Mouse (Mus musculus) hindbrain, embryonic 12.5 days (tissue): Measurements from ENCODE around the gene Zswim3. TPM values are rescaled to one million over a fixed set of nuclear protein-coding genes. Genes with fewer than 3 reads are reported as not detected.

Source experiments
- ATAC-seq: fragments of 200-750 bp; cut with Nextera tagmentation; 2 replicates; pipeline ENCODE4 v1.8.0; 2017; ENCODE audit warnings: moderate TSS enrichment; ENCODE audit not compliant: low FRiP score
- H3K27ac ChIP-seq: fragments of 300-500 bp; sonication (generic); 2 replicates; pipeline ENCODE4 v1.5.1; 2016; ENCODE audit warnings: mild to moderate bottlenecking
- H3K27me3 ChIP-seq: fragments of 300-500 bp; sonication (generic); 2 replicates; pipeline ENCODE4 v1.6.1; 2016; ENCODE audit warnings: mild to moderate bottlenecking
- H3K36me3 ChIP-seq: fragments of 300-500 bp; sonication (generic); 2 replicates; pipeline ENCODE4 v1.6.1; 2016; ENCODE audit warnings: mild to moderate bottlenecking
- H3K4me1 ChIP-seq: fragments of 300-500 bp; sonication (generic); 2 replicates; pipeline ENCODE4 v1.6.1; 2016
- H3K4me2 ChIP-seq: fragments of 300-500 bp; sonication (generic); replicated peaks from 2 replicates; pipeline ENCODE4 v1.6.1; 2016; ENCODE audit warnings: mild to moderate bottlenecking
- H3K4me3 ChIP-seq: fragments of 300-500 bp; sonication (generic); 2 replicates; pipeline ENCODE4 v1.5.1; 2016; ENCODE audit warnings: mild to moderate bottlenecking
- H3K9ac ChIP-seq: fragments of 300-500 bp; sonication (generic); 2 replicates; pipeline ENCODE4 v1.6.1; 2016; ENCODE audit warnings: mild to moderate bottlenecking, moderate library complexity
- H3K9me3 ChIP-seq: fragments of 300-500 bp; sonication (generic); replicated peaks from 2 replicates; pipeline ENCODE4 v1.6.1; 2016; ENCODE audit warnings: mild to moderate bottlenecking
- WGBS: fragments of 180-500 bp; shearing (Covaris S2); methylation state at CpG from one replicate; pipeline ENCODE4 v1.1.7; 2016; 5-methylcytosine and 5-hydroxymethylcytosine counted together
- polyA plus RNA-seq: library from polyadenylated mRNA; unstranded; fragments of >200 nt; fragmentation: Nextera tagmentation; extraction: Ambion mirVana; gene quantifications from 2 replicates; pipeline ENCODE4 v1.2.1, GENCODE M21; 2016

Zswim3 gene
- polyA plus RNA-seq, result 11.9 and 12.2 TPM in 2 replicates

DNA sequence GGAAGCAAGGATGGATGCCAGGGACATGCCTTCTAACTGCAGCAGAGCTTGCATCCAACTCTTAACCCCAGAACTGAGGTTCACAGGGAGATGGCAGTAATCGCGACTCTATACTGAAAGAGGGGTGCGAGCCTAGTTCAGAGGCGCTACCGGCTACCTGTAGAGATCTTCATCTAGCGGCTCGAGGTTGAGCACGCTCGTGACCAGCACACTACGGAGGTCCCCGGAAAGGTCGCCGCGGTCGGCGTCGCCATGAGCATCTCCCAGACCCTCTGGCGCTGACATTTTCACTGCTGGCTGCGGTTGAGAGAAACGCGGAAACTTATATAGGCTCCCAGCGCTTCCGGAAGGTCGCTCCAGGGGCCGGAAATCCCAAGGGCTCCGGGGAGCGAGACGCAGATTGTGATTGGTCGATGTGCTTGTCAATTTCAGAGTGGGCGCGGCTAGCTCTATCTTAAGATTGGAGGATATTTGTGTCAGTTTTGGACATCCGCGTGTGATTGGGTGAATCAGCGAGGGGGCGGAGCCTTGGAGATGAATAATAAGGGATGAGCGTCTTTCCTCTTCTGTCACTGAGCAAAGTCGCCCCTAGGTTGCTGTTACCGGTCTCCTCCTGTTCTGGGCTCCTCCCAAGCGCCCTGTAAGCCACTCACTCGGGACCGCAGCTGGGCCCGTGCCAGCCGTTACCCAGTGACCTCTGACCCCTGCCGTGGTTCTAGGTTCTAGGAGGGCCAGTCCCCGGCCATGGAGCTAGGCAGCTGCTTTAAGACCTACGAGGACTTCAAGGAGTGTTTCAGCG is at the start of gene Zswim3, which contains the start of gene Acot8:
Zswim3 (plus strand) TSS at position 566 of the 799 bp plus-strand sequence.
Acot8 (minus strand) TSS at position 350 of the 799 bp plus-strand sequence.
- H3K9ac ChIP-seq, result peak within 1 kb of the TSS; percentile 84
- no peaks in the 10 kb centered on the region for H3K9me3 ChIP-seq
- under 1% methylated on average over 47 of the region's 47 CpGs for WGBS
- peak within 1 kb of the TSS; percentile 85 for H3K4me2 ChIP-seq
- peaks cover 24% of the 10 kb centered on the region for H3K36me3 ChIP-seq
- ATAC-seq, result peak; percentile 95
- no peaks in the 10 kb centered on the region for H3K27me3 ChIP-seq
- peak within 1 kb of the TSS; percentile 92 for H3K27ac ChIP-seq
- H3K4me3 ChIP-seq, result peak within 1 kb of the TSS; percentile 82
- peaks cover 25% of the 10 kb centered on the region for H3K4me1 ChIP-seq

- peaks cover 99% of the 10 kb centered on the region for H3K36me3 ChIP-seq
- H3K27ac ChIP-seq, result no peak overlapping the region
- no peaks in the 10 kb centered on the region for H3K9me3 ChIP-seq
- no peaks in the 10 kb centered on the region for H3K4me1 ChIP-seq
- ATAC-seq, result no peak
- no peaks in the 10 kb centered on the region for H3K27me3 ChIP-seq
- H3K4me3 ChIP-seq, result no peak overlapping the region
- no peak overlapping the region for H3K4me2 ChIP-seq
- 90% methylated on average over 11 of the region's 11 CpGs for WGBS
- H3K9ac ChIP-seq, result no peak overlapping the region
These were observed 47.1 kb upstream of the Zswim3 start for GRCm38 (mm10) chr2:164757841-164758240.

DNA sequence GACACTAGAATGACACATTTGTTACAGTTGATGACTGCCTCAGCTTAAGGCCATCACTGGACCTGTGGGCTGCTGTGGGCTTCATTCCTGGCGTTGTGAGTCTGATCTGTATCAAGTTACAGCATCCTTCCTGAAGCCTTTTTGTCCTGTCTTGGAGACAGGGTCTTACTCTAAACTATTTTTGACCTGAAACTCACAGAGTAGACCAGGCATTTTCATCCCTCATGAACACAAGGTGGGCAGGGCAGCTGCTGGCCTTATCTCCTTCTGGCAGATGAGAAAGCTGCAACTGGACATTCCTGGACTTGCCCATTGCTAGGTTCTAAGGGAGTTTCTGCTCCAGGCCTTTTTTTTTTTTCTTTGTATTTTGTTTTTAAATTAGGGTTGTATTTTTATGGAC is 46.2 kb upstream of the Zswim3 start:
- Histone ChIP-seq H3K27me3 (no peaks in the 10 kb centered on the region), H3K9ac (no peak overlapping the region), H3K27ac (no peak overlapping the region), H3K9me3 (no peaks in the 10 kb centered on the region), H3K4me2 (no peak overlapping the region), H3K4me1 (no peaks in the 10 kb centered on the region), H3K36me3 (peaks cover 100% of the 10 kb centered on the region), H3K4me3 (no peak overlapping the region)
- 71% methylated on average over 1 of the region's 1 CpGs for WGBS
- ATAC-seq, result no peak

GRCm38 (mm10) chr2:164760059-164760833 is 44.7 kb upstream of the Zswim3 start:
- ATAC-seq, result no peak
- 90% methylated on average over 4 of the region's 4 CpGs for WGBS

DNA sequence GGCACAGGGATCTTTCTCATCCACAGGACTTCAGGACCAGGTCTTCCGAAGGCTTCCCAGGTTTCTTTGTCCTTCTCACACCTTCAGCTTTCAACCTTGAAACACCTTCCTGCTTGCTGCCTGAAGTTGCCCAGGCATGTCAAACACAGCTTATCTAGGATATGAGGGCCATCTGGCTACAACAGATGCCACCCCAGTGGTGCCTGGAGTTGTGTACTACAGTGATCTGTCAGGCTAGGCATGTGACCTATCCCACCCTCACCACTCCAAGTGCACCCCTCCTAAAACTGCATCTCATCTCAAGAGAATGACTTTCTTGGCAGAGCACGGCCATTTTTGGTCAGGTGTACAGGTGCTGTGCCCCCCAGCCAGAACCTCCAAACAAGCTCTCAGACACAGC is 43.4 kb upstream of the Zswim3 start:
- WGBS, result 92% methylated on average over 2 of the region's 2 CpGs
- Histone ChIP-seq H3K9ac (no peak overlapping the region), H3K4me3 (no peak overlapping the region), H3K27me3 (no peaks in the 10 kb centered on the region), H3K4me2 (no peak overlapping the region), H3K9me3 (no peaks in the 10 kb centered on the region), H3K36me3 (peaks cover 92% of the 10 kb centered on the region), H3K4me1 (no peaks in the 10 kb centered on the region), H3K27ac (no peak overlapping the region)
- ATAC-seq, result no peak

More at GRCm38 (mm10) chr2:164760059-164760833, 44.7 kb upstream of the Zswim3 start:
- peaks cover 92% of the 10 kb centered on the region for H3K36me3 ChIP-seq
- H3K4me3 ChIP-seq, result no peak overlapping the region
- H3K27ac ChIP-seq, result no peak overlapping the region
- H3K4me1 ChIP-seq, result no peaks in the 10 kb centered on the region
- no peak overlapping the region for H3K4me2 ChIP-seq
- H3K9ac ChIP-seq, result no peak overlapping the region
- H3K27me3 ChIP-seq, result no peaks in the 10 kb centered on the region
- no peaks in the 10 kb centered on the region for H3K9me3 ChIP-seq

GRCm38 (mm10) chr2:164761971-164762370 is 42.9 kb upstream of the Zswim3 start:
- 97% methylated on average over 4 of the region's 4 CpGs for WGBS
- ATAC-seq, result no peak
- Histone ChIP-seq H3K27me3 (no peaks in the 10 kb centered on the region), H3K36me3 (peaks cover 91% of the 10 kb centered on the region), H3K9me3 (no peaks in the 10 kb centered on the region), H3K4me2 (no peak overlapping the region), H3K4me3 (no peak overlapping the region), H3K9ac (no peak overlapping the region), H3K4me1 (no peaks in the 10 kb centered on the region), H3K27ac (no peak overlapping the region)

DNA sequence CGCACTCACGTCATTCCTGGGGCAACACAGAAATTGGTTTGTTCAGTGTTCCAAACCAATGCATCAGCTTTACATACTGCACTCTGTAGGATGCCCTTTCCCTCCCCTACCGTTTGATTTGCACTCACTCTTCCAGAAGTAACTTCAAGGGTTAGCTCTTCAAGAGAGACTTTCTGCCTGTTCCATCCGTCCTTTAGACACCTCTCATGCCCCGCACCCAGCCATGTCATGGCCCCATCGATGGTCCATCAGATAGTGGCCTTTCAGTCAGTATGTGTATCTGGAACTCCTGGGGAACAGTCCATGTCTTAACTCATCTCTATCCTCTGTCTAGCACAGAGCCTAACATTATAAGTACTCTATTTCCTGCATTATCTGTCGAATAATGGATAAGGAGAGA is 42.3 kb upstream of the Zswim3 start:
- 92% methylated on average over 7 of the region's 7 CpGs for WGBS
- no peaks in the 10 kb centered on the region for H3K4me1 ChIP-seq
- no peak overlapping the region for H3K4me3 ChIP-seq
- no peak overlapping the region for H3K9ac ChIP-seq
- H3K27ac ChIP-seq, result no peak overlapping the region
- H3K9me3 ChIP-seq, result no peaks in the 10 kb centered on the region
- no peak for ATAC-seq
- H3K36me3 ChIP-seq, result peaks cover 91% of the 10 kb centered on the region
- H3K27me3 ChIP-seq, result no peaks in the 10 kb centered on the region
- H3K4me2 ChIP-seq, result no peak overlapping the region

- Histone ChIP-seq H3K9me3 (no peaks in the 10 kb centered on the region), H3K4me2 (no peak overlapping the region), H3K27ac (no peak overlapping the region), H3K27me3 (no peaks in the 10 kb centered on the region), H3K36me3 (peaks cover 68% of the 10 kb centered on the region), H3K4me3 (no peak overlapping the region), H3K4me1 (peaks cover 10% of the 10 kb centered on the region), H3K9ac (no peak overlapping the region)
- no peak for ATAC-seq
- WGBS, result 82% methylated on average over 3 of the region's 3 CpGs
These were observed 39.1 kb upstream of the Zswim3 start for GRCm38 (mm10) chr2:164765841-164766240.

DNA sequence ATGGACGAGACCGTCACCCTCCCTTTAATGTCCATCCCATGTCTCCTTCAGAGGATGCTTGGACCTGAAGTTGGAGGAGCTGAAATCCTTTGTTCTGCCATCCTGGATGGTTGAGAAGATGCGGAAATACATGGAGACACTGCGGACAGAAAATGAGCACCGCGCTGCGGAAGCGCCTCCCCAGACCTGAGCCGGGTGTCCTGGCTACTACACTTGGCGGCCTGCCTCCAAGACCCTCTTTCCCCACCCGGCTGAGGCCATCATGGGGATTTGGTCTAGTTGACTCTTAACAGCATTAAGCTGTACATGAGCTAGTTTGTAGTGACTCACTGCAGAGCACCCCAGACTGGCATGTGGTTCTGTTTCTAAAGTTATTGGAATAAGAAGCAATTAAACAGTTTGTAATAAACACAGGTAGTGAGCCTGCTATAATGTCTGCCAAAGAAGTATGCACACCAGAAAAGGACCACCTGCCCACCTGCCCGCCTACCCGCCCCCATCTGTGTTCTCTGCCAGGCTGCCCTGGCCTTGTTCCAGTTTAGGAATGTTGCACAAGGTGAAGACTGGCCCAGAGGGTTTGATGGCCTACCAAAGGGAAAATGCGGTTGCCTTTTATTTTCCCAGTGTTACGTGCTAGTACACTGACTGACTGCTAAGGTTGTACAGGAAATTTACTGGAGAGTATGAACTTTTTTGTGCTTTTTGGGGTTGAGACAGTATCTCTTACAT is 36.9 kb upstream of the Zswim3 start:
- no peak for ATAC-seq

GRCm38 (mm10) chr2:164769258-164770037 is 35.5 kb upstream of the Zswim3 start, which contains the start of gene Ube2c:
Ube2c (plus strand) TSS chr2:164769898.
- ATAC-seq, result peak; percentile 99
- Histone ChIP-seq H3K4me1 (peaks cover 25% of the 10 kb centered on the region), H3K36me3 (peaks cover 47% of the 10 kb centered on the region), H3K4me3 (peak within 1 kb of the TSS; percentile 73), H3K27me3 (no peaks in the 10 kb centered on the region), H3K4me2 (peak within 1 kb of the TSS; percentile 89), H3K9me3 (no peaks in the 10 kb centered on the region), H3K27ac (no peak within 1 kb of the TSS), H3K9ac (peak within 1 kb of the TSS; percentile 68)
- WGBS, result 2% methylated on average over 53 of the region's 53 CpGs

More for the DNA sequence above, 36.9 kb upstream of the Zswim3 start:
- H3K9me3 ChIP-seq, result no peaks in the 10 kb centered on the region
- H3K4me1 ChIP-seq, result peaks cover 25% of the 10 kb centered on the region
- no peak overlapping the region for H3K4me2 ChIP-seq
- peaks cover 56% of the 10 kb centered on the region for H3K36me3 ChIP-seq
- H3K27ac ChIP-seq, result no peak overlapping the region
- no peak overlapping the region for H3K4me3 ChIP-seq
- no peaks in the 10 kb centered on the region for H3K27me3 ChIP-seq
- 94% methylated on average over 15 of the region's 15 CpGs for WGBS
- no peak overlapping the region for H3K9ac ChIP-seq

GRCm38 (mm10) chr2:164770279-164770678 is 34.6 kb upstream of the Zswim3 start:
- peak overlapping the region; percentile 73 for H3K4me3 ChIP-seq
- H3K4me1 ChIP-seq, result peaks cover 25% of the 10 kb centered on the region
- no peaks in the 10 kb centered on the region for H3K27me3 ChIP-seq
- H3K36me3 ChIP-seq, result peaks cover 40% of the 10 kb centered on the region
- H3K9me3 ChIP-seq, result no peaks in the 10 kb centered on the region
- peak overlapping the region; percentile 68 for H3K9ac ChIP-seq
- 6% methylated on average over 15 of the region's 15 CpGs for WGBS
- H3K27ac ChIP-seq, result no peak overlapping the region
- H3K4me2 ChIP-seq, result peak overlapping the region; percentile 89
- ATAC-seq, result no peak
